Mouse (Mus musculus) gastrocnemius, adult 2 months (tissue): ENCODE data around the gene Ngfr. TPM values are rescaled to one million over a fixed set of nuclear protein-coding genes. Genes with fewer than 3 reads are reported as not detected.
A peak's percentile ranks its signal among the peaks of the same experiment; 100 is the strongest.

ENCODE experiments used
- DNase-seq: peaks from one replicate; pipeline ENCODE4 v3.0.0; 2022
- H3K27ac ChIP-seq: fragments of 200-600 bp; 2 replicates; pipeline ENCODE4 v1.8.1; 2022; ENCODE audit warnings: mild to moderate bottlenecking
- H3K4me3 ChIP-seq: fragments of 200-600 bp; 2 replicates; pipeline ENCODE4 v1.8.1; 2022; ENCODE audit warnings: mild to moderate bottlenecking, moderate library complexity
- CTCF ChIP-seq: fragments of 200-600 bp; IDR thresholded peaks from 2 replicates; pipeline ENCODE4 v1.8.1; 2022; ENCODE audit warnings: antibody characterized with exemption, mild to moderate bottlenecking, moderate library complexity
- intact Hi-C: fragments of 180-260 bp; cut with DNase I; formaldehyde crosslinking; loops from one replicate; pipeline ENCODE4 v1.15.1; 2025
- total RNA-seq, 2 experiments: library from RNA; stranded (reverse); gene quantifications; 2 replicates each; pipeline ENCODE4 v1.2.3; 2021

The Ngfr gene
- total RNA-seq, 2 experiments from 2014 or later, result 0.13 to 0.31 TPM

DNA sequence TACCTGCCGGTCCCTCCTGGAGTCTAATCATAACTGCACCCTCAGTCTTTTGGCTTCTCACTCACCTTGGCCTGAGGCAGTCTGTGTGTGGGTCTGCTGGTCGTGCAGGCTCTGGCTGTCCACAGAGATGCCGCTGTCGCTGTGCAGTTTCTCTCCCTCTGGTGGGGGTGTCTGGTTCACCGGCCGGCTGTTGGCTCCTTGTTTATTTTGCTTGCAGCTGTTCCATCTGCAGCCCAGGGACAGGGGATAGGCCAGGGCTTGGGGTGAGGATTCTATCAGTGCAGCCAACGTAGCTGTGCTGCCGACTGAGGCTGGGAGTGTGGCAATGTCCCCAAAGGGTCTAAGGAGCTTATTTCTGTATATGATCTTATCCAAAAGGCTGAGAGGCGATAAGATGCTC lies 15.8 kb downstream of the Ngfr start:
- intact Hi-C loops, result no loop called here

DNA sequence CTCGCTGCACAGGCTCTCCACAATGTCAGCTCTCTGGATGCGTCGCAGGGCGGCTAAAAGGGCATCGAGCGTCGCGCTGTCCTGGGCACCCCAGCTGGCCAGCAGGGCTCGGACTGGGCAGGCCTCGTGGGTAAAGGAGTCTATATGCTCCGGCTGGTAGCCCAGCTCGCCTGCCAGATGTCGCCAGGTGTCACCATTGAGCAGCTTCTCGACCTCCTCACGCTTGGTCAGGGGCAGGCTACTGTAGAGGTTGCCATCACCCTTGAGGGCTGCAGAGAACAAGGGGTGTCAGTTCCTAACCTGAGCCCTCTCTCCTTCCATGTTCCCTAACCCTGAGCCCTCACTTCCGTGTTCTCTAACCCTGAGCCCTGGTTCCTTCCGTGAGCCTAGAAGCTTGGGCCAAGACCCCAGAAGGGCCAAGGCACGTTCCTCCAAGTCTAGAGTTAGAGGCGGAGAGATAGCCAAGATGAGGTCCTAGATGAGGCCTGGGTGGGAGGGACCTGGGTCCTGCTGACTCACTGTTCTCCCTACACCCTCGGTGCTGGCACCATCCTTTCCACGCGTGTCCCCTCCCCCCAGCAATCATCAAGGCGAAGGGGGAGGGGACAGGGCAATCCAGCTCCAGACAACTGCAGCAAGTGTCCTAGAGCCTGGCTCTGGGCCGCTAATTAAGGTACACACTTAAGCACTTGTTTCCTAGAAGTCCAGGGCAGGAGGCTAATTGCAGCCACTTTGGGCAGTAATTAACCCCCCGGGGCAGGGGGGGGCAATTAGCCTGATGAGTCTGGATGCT lies 16.5 kb downstream of the Ngfr start:
- no peak overlapping the region for H3K27ac ChIP-seq
- intact Hi-C loops, result no loop called here
- no peak for TF ChIP-seq CTCF
- no peak overlapping the region for H3K4me3 ChIP-seq
- DNase-seq, result peak; percentile 33

More for the DNA sequence above, 15.8 kb downstream of the Ngfr start:
- no peak for TF ChIP-seq CTCF
- peak; percentile 57 for DNase-seq
- Histone ChIP-seq H3K4me3 (0 out of 2 replicates have a peak overlapping the region, but pooled peaks have one; percentile 21), H3K27ac (no peak overlapping the region)

DNA sequence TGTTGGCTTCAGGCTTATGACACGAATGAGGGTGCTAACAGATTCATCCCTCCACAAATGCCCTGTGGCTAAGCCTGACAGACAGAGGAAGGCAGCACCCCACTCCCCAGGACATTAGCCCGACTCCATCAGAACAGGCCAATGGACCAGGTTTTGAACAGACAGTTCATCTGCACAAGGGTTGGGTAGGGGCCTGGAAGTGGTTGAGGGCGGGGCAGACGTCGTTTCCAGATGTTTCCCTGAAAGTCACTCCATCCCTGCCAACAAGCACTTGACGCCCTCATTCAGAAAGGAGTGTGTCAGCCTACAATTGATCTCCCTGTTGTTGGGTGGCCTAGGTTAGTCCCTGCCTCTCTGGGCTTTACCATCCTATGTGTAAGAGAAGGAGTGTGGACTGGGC lies 17.6 kb downstream of the Ngfr start:
- no peak for DNase-seq
- no peak overlapping the region for H3K27ac ChIP-seq
- no peak for TF ChIP-seq CTCF
- no peak overlapping the region for H3K4me3 ChIP-seq
- intact Hi-C loops, result no loop called here

DNA sequence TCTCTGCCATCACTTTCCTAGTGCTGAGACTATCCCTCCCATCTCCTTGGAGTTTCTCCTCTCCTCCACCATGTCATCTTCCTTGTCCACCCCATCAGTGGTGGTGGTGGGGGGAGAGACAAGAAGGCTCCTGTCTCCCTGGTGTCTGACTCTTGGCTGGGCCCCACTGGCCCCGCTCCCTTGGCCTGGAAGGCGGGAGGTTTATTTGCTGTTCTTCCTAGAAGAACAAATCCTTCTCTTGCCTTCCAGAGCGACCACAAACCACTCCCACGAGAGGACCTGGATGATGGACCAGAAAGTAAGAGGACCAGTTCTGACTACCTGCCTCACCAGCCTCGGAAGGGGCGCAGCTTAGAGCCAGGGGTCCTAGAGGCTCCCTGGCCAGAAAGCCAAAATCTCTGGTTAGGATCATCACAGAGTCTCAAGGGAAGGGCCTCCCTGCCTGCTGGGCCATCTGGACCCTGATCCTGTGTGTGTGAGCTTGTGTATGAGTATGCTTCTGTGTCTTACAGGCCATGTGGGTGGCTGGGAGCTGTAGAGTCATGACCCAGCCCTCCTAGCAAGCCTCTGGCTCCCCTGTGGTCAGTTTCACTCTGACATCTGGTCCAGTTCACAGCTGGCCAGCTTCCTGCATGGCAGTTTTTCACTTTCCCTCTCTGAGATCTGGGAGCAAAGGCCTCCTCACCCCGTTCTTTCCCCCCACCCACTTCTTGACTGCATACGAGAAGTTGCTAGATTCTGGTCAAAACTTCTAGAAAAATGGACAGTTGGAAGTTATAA lies 19.4 kb downstream of the Ngfr start:
- DNase-seq, result peak; percentile 57
- H3K27ac ChIP-seq, result peak overlapping the region; percentile 54; the same call in 1 of the 2 replicates
- intact Hi-C loops, result no loop called here

DNA sequence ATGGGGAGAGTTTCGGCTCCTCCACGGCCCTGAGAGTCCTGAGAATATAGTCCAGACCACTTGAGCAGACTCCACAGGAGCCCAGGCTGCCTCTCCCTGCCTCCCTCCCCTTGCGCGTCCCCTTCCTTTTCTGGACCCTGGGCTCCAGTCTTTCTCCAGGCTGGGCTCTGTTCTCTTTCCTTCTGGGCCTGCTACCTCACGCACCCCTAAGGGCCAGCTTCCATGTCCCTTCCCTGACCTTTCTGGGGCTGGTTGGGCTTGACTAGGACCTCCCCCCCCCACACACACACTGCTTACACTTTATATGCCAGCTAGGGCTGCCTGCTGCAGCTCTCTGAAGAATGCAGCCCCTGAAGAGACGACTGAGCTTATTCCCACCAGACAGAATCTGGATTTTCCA lies 20.2 kb downstream of the Ngfr start:
- no peak for DNase-seq
- Histone ChIP-seq H3K27ac (no peak overlapping the region), H3K4me3 (no peak overlapping the region)
- intact Hi-C loops, result no loop called here
- no peak for TF ChIP-seq CTCF

More for the DNA sequence above, 19.4 kb downstream of the Ngfr start:
- TF ChIP-seq CTCF, result no peak
- no peak overlapping the region for H3K4me3 ChIP-seq

DNA sequence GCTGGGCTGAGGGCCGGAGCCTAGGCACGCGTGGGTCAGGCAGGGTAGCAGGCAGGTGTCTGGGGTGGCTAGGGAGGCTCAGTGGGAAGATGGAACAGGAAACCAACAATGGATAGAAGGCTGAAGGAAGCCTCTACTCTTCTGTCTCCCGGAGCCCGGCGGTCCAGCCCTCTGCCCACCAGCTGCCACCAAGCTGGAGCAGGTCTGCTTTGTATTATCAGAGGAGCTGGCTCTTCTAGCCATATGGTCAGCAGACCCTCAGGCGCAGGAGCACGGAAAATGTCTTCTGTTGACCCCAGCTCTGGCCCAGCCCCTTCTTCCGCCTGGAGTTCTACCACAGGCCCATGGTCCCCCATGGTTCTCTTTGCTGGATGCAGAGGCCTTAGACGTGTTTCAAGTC lies 22.2 kb downstream of the Ngfr start:
- no peak for DNase-seq
- Histone ChIP-seq H3K4me3 (no peak overlapping the region), H3K27ac (no peak overlapping the region)
- intact Hi-C loops, result no loop called here
- no peak for TF ChIP-seq CTCF

DNA sequence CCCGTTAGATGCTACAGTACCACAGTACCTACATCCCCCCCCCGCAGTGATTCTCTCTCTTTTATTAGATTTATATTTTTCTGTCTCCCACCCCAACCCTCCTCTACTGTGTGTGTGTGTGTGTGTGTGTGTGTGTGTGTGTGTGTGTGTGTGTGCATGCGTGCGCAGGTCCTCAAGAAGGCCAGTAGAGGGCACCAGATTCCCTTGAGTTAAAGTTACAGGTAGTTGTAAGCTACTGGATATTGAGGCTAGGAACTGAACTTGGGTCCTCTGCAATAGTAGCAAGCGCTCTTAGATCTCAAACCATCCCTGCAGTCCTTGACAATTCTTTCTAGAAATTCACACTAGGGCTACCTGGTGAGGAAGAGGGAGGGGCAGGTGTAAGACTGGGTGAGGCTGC lies 23.7 kb downstream of the Ngfr start:
- no peak for DNase-seq
- H3K4me3 ChIP-seq, result no peak overlapping the region
- no peak for TF ChIP-seq CTCF
- intact Hi-C loops, result no loop called here
- no peak overlapping the region for H3K27ac ChIP-seq

DNA sequence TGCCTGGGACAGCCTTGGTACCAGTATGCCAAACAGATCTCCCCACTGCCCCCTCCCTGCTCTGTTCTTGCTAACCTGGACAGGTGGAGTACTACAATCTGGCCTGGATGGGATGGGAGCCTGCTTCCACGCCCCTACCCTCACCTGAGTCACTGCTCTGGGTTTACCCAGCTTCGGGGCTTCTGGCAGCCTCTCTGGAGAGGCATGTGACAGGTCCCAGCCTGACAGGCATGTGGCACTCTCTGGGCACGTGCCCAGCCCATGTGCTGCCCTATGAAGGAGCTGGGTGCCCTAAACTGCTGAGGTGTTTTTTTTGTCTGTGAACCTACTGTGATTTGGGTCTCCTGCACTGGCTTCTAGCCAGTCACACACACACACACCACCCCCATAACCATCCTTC lies 26.8 kb downstream of the Ngfr start:
- Histone ChIP-seq H3K27ac (no peak overlapping the region), H3K4me3 (no peak overlapping the region)
- TF ChIP-seq CTCF, result no peak
- DNase-seq, result no peak
- intact Hi-C loops, result no loop called here

DNA sequence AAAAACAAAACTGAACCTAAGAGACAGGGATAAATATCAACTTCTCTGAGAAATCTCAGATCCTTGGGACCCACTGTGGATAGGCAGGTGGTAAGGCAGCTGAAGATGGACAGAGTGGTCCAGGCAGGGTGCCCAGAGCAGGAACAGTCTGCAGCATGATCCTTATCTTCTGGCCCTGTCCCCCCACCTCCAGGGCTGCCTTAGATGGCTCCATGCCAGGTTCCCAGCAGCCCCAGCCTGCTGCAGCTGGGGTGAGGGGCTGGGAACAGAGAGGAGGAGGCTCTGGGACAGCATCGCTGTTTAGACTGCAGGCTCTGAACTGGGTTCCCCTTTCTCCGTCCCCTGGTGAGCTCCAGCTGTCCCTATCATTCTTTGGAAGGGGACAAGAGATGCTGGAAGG lies 27.8 kb downstream of the Ngfr start:
- intact Hi-C loops, result no loop called here
- Histone ChIP-seq H3K27ac (no peak overlapping the region), H3K4me3 (no peak overlapping the region)
- TF ChIP-seq CTCF, result no peak
- no peak for DNase-seq

DNA sequence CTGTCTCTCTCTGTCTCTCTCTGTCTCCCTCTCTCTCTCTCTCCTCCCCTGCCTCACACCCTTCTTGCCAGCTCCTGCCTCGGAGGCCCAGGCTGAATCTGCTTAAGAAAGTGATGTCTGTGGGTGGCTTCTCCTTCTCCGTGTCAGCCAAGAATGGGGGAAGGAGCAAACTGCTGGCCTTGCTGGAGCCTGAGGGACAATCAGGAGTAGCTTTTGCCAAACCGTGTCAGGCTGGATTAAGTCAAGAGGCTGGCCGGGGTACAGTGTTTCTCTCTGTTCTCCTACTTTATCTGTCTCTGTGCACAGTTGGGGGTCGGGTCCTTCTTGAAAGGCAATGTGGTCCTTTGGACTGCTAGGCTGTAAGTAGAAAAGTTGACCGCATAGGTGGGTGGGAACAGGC lies 29.8 kb downstream of the Ngfr start:
- intact Hi-C loops, result no loop called here
- DNase-seq, result no peak
- Histone ChIP-seq H3K4me3 (no peak overlapping the region), H3K27ac (no peak overlapping the region)
- no peak for TF ChIP-seq CTCF

DNA sequence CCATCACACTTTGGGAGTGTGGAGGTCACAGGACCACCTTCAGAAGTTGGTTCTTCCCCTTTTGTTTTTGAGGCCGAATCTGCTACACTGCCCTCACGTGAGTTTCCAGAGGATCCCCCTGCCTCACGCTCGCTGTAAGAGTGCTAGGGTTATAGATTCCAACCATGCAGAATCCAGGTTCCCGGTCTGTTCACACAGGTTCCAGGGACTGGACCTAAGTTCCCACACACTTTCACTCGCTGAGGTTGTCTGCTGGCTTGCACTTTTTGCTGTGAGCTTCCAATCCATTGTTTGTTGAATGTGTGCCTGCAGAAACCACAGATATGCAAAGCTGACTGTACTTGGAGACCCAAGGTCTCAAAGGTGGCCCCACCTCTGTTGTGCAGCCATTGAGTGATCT lies 30.5 kb downstream of the Ngfr start:
- Histone ChIP-seq H3K27ac (no peak overlapping the region), H3K4me3 (no peak overlapping the region)
- TF ChIP-seq CTCF, result no peak
- intact Hi-C loops, result no loop called here
- DNase-seq, result no peak

DNA sequence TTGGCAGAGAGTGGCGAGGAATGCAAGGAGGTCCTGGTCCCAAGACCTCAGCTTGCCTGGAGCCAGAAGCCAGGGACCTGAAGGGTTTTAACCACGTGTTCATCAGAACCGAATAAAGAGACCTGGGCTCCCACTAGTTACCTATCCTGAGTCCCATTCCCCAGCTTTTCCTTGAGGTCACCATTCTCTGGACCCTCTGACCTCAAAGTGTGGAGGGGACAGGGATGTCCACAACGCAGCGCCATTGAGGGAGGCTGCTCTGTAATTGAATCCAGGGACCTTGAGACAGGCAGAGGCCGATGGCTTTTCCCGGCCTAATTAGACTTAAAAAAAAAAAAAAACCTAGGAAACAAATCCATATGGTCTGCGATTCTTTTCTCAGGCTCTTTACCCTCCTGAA lies 32.3 kb downstream of the Ngfr start:
- intact Hi-C loops, result no loop called here
- Histone ChIP-seq H3K4me3 (no peak overlapping the region), H3K27ac (no peak overlapping the region)
- no peak for TF ChIP-seq CTCF
- DNase-seq, result no peak

DNA sequence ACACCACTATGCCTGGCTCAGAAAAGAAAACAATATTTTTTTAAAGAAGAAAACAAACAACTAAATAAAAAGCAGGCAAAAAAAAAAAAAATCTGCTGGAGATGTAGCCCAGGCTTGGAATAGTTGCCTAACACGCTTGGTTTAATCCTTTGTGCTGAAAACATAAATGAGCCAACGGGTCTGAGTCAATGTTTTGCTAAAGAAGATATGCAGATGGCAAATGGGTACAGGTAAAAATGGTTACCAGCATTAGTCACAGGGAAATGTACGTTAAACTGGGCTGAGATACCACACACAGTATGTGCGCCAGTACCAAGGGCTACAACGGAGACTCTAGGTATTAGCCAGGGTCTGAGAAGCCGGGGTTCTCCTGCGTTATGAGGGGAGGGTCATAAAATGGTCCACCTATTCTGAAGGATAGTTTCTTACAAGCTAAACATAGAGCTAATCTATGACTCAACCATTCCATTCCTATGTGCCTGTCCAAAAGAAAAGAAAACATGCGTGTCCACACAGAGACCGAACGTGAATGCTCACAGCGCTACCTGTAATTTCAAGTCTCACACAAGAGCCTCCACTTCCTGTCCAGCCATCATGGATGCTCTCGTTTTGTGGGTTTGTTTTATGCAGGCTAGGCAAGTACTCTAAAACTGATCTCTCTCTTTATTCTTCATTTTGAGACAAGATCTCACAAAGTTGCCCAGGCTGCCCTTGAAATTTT lies 37.1 kb downstream of the Ngfr start:
- intact Hi-C loops, result no loop called here
- Histone ChIP-seq H3K4me3 (no peak overlapping the region), H3K27ac (no peak overlapping the region)
- no peak for TF ChIP-seq CTCF
- no peak for DNase-seq
